Mouse (Mus musculus): Measurements from ENCODE around the gene Golga7b. TPM values are rescaled to one million over a fixed set of nuclear protein-coding genes. Genes with fewer than 3 reads are reported as not detected.

Golga7b gene
- not detected in 2 replicates for total RNA-seq (2017)

GRCm38 (mm10) chr19:42247519-42247918, at the start of gene Golga7b:
TSS of gene Golga7b (plus strand) at chr19:42247574.
- no peak for ATAC-seq (replicated peaks in 1 of 2; ENCODE audit: insufficient read depth in 1 of 2, low FRiP score in 2 of 2, low TSS enrichment in 1 of 2, low read depth in 1 of 2, poor library complexity in 2 of 2, severe bottlenecking in 2 of 2)

GRCm38 (mm10) chr19:42198026-42198425, 49.3 kb upstream of the Golga7b start:
- ATAC-seq (replicated peaks in 1 of 2; ENCODE audit: insufficient read depth in 1 of 2, low FRiP score in 2 of 2, low TSS enrichment in 1 of 2, low read depth in 1 of 2, poor library complexity in 2 of 2, severe bottlenecking in 2 of 2): no peak

- ATAC-seq (replicated peaks in 1 of 2; ENCODE audit: insufficient read depth in 1 of 2, low FRiP score in 2 of 2, low TSS enrichment in 1 of 2, low read depth in 1 of 2, poor library complexity in 2 of 2, severe bottlenecking in 2 of 2): no peak
Observed at GRCm38 (mm10) chr19:42201696-42202381, 45.5 kb upstream of the Golga7b start, which contains the start of gene Sfrp5. TSS of gene Sfrp5 (minus strand) at chr19:42202252.

- no peak for ATAC-seq (replicated peaks in 1 of 2; ENCODE audit: insufficient read depth in 1 of 2, low FRiP score in 2 of 2, low TSS enrichment in 1 of 2, low read depth in 1 of 2, poor library complexity in 2 of 2, severe bottlenecking in 2 of 2)
Observed at GRCm38 (mm10) chr19:42202467-42202866, 44.9 kb upstream of the Golga7b start.

GRCm38 (mm10) chr19:42204306-42204705, 43.1 kb upstream of the Golga7b start:
- ATAC-seq (replicated peaks in 1 of 2; ENCODE audit: insufficient read depth in 1 of 2, low FRiP score in 2 of 2, low TSS enrichment in 1 of 2, low read depth in 1 of 2, poor library complexity in 2 of 2, severe bottlenecking in 2 of 2): no peak

- ATAC-seq (replicated peaks in 1 of 2; ENCODE audit: insufficient read depth in 1 of 2, low FRiP score in 2 of 2, low TSS enrichment in 1 of 2, low read depth in 1 of 2, poor library complexity in 2 of 2, severe bottlenecking in 2 of 2): no peak
Observed at GRCm38 (mm10) chr19:42205201-42205600, 42.2 kb upstream of the Golga7b start.

- no peak for ATAC-seq (replicated peaks in 1 of 2; ENCODE audit: insufficient read depth in 1 of 2, low FRiP score in 2 of 2, low TSS enrichment in 1 of 2, low read depth in 1 of 2, poor library complexity in 2 of 2, severe bottlenecking in 2 of 2)
Observed at GRCm38 (mm10) chr19:42209485-42209884, 37.9 kb upstream of the Golga7b start.

- ATAC-seq (replicated peaks in 1 of 2; ENCODE audit: insufficient read depth in 1 of 2, low FRiP score in 2 of 2, low TSS enrichment in 1 of 2, low read depth in 1 of 2, poor library complexity in 2 of 2, severe bottlenecking in 2 of 2): no peak
Observed at GRCm38 (mm10) chr19:42209976-42210375, 37.4 kb upstream of the Golga7b start.

- no peak for ATAC-seq (replicated peaks in 1 of 2; ENCODE audit: insufficient read depth in 1 of 2, low FRiP score in 2 of 2, low TSS enrichment in 1 of 2, low read depth in 1 of 2, poor library complexity in 2 of 2, severe bottlenecking in 2 of 2)
Observed at GRCm38 (mm10) chr19:42211936-42212335, 35.4 kb upstream of the Golga7b start.

- ATAC-seq (replicated peaks in 1 of 2; ENCODE audit: insufficient read depth in 1 of 2, low FRiP score in 2 of 2, low TSS enrichment in 1 of 2, low read depth in 1 of 2, poor library complexity in 2 of 2, severe bottlenecking in 2 of 2): no peak
Observed at GRCm38 (mm10) chr19:42214601-42215000, 32.8 kb upstream of the Golga7b start.

- no peak for ATAC-seq (replicated peaks in 1 of 2; ENCODE audit: insufficient read depth in 1 of 2, low FRiP score in 2 of 2, low TSS enrichment in 1 of 2, low read depth in 1 of 2, poor library complexity in 2 of 2, severe bottlenecking in 2 of 2)
Observed at GRCm38 (mm10) chr19:42216699-42217373, 30.5 kb upstream of the Golga7b start.

- peak in 1 of 2 experiments; percentile 71; a peak in 2 of 4 replicates for ATAC-seq (replicated peaks in 1 of 2; ENCODE audit: insufficient read depth in 1 of 2, low FRiP score in 2 of 2, low TSS enrichment in 1 of 2, low read depth in 1 of 2, poor library complexity in 2 of 2, severe bottlenecking in 2 of 2)
Observed at GRCm38 (mm10) chr19:42217374-42217763, 30.0 kb upstream of the Golga7b start.

GRCm38 (mm10) chr19:42226451-42226850, 20.9 kb upstream of the Golga7b start:
- no peak for ATAC-seq (replicated peaks in 1 of 2; ENCODE audit: insufficient read depth in 1 of 2, low FRiP score in 2 of 2, low TSS enrichment in 1 of 2, low read depth in 1 of 2, poor library complexity in 2 of 2, severe bottlenecking in 2 of 2)

- ATAC-seq (replicated peaks in 1 of 2; ENCODE audit: insufficient read depth in 1 of 2, low FRiP score in 2 of 2, low TSS enrichment in 1 of 2, low read depth in 1 of 2, poor library complexity in 2 of 2, severe bottlenecking in 2 of 2): no peak
Observed at GRCm38 (mm10) chr19:42229499-42230287, 17.7 kb upstream of the Golga7b start.

GRCm38 (mm10) chr19:42230288-42230568, 17.1 kb upstream of the Golga7b start:
- ATAC-seq (replicated peaks in 1 of 2; ENCODE audit: insufficient read depth in 1 of 2, low FRiP score in 2 of 2, low TSS enrichment in 1 of 2, low read depth in 1 of 2, poor library complexity in 2 of 2, severe bottlenecking in 2 of 2): no peak

GRCm38 (mm10) chr19:42230986-42231385, 16.4 kb upstream of the Golga7b start:
- ATAC-seq (replicated peaks in 1 of 2; ENCODE audit: insufficient read depth in 1 of 2, low FRiP score in 2 of 2, low TSS enrichment in 1 of 2, low read depth in 1 of 2, poor library complexity in 2 of 2, severe bottlenecking in 2 of 2): no peak

GRCm38 (mm10) chr19:42237602-42238340, 9.6 kb upstream of the Golga7b start:
- ATAC-seq (replicated peaks in 1 of 2; ENCODE audit: insufficient read depth in 1 of 2, low FRiP score in 2 of 2, low TSS enrichment in 1 of 2, low read depth in 1 of 2, poor library complexity in 2 of 2, severe bottlenecking in 2 of 2): peak in 1 of 2 experiments; percentile 71; a peak in 2 of 4 replicates

GRCm38 (mm10) chr19:42238341-42238715, 9.0 kb upstream of the Golga7b start:
- no peak for ATAC-seq (replicated peaks in 1 of 2; ENCODE audit: insufficient read depth in 1 of 2, low FRiP score in 2 of 2, low TSS enrichment in 1 of 2, low read depth in 1 of 2, poor library complexity in 2 of 2, severe bottlenecking in 2 of 2)

All from hematopoietic stem cell, adult 5-6 weeks (primary cell).